Mouse (Mus musculus) neutrophil, adult 83 days (primary cell): Measurements from ENCODE around the gene Cd80. TPM values are rescaled to one million over a fixed set of nuclear protein-coding genes. Genes with fewer than 3 reads are reported as not detected.

Source experiments
- total RNA-seq, 2 experiments: library from RNA; stranded (reverse); gene quantifications; one replicate each; pipeline ENCODE4 v1.2.4; 2023

Cd80 gene
- 10 to 100 TPM; 12.3 to 25.8 TPM for total RNA-seq

DNA sequence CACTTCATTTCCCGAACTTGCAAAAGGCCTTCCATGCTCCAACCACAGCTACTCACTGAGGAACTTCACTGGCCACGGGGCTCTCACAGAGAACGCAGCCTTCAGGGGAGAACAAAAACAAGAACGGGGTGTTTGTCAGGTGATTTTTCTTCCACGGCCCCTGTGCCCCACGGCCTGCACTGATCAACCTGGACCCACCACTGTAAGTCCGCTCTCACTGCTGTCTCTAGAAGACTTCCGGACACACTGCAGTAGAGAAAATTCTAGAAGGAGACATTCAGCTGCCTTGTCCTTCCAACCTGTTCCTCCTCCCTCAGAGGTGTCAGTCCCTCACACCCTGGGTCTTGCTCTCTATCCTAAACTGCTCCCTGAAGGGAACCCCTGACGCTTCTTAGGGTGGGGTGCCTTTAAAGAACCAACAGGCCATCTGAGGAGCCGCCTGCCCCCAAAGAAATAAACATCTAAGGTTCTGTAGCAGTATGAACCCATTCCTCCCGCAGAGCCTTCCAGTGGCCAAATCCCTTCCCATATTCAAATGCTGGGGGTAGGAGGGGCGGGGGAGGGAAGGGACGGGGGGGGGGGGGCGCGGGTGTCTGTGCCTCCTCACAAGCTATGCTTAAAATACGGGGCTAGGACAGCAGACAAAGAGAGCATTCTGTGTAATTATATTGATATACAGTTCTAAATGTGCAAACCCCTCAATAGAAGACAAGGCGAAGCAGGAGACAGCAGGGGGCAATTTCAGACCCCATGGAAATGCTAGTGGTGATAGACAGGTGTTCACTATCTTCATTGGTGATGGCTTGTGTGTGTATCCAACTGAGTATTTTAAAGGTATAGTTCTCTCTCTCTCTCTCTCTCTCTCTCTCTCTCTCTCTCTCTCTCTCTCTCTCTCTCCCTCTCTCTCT is at the start of gene Cd80:
Cd80 (plus strand) TSS at position 51 of the 908 bp plus-strand sequence.

DNA sequence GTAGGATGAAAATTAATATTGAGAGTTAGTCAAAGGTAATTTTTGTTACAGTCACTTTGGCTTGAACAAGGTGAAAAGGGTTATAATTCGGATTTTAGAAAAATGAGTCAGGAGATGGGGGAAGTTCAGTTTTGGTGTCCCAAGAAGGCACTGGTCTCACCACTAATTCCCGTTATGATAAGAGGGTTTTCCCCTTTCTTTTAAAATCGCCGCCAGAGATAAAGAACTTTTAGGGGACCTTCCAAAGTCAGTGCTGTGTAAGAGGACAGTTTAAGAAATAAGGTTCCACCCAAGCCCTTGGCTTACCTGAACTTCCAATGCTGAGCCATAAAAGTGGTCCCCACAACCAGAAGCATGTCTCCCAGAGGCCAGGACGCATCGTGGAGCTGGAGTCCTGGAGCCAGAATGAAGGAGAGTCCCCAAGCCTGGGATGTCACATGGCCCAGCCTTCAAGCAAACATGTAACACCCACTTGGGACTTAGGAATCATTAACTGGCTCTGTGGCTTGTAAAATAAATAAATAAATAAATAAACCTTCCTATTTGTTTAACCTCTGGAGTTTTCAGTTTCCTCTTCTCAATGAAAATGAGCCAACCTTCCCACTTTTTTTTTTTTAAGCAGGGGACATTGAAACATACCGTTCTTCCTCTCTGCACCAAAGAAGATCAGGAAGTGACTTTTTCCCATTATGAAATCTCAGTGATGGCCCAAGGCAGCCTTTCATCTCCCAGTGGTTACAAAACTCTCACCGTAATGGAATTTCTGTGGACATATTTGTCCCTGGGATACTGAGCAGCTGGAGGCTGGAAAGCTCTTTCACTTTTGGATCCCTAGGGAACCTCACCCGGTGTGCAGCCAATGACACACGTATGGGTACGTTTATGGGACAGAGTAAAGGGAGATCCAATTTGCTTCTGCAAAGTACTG is 22.6 kb upstream of the Cd80 start, which contains the start of gene Pla1a:
Pla1a (minus strand) TSS at position 648 of the 928 bp plus-strand sequence.

DNA sequence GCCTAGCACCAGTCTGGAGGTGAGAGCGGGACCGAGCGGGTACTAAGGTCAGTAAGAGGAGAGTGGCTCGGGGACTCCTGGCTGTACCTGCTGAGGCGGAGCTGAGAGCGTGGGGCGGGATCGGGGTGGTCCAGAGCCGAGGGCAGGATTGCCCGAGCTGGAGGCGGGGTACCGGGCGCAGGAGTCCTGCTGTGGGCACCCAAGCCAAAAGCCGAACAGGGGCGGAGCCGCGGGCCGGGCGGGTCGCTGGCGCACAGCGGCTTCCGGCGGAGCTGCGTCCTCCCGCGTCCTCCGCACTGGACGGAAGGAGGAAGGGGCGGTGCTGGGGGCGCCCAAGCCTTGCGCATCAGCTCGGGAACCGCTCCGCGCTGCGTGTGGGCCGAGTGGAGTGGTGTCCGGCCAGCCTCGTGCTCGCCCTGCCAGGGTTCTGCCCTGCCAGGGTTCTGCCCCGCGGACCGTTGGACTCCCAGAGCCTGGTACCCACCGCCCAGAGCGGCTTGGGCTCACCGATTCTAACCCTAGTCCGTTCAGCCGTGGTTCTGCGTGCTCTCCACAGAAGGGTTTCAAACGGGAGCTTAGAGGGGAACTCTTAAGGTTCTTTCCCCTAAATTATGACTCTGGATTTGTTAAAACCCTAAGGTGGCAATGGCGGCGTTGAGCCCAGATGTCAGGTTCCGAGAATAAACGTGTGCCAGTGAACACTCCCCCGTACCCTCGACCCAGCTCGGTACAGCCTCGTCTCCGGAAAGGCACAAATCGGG is 2.7 kb upstream of the Cd80 start, which contains the start of gene Adprh:
Adprh (minus strand) TSS at position 262 of the 761 bp plus-strand sequence.

DNA sequence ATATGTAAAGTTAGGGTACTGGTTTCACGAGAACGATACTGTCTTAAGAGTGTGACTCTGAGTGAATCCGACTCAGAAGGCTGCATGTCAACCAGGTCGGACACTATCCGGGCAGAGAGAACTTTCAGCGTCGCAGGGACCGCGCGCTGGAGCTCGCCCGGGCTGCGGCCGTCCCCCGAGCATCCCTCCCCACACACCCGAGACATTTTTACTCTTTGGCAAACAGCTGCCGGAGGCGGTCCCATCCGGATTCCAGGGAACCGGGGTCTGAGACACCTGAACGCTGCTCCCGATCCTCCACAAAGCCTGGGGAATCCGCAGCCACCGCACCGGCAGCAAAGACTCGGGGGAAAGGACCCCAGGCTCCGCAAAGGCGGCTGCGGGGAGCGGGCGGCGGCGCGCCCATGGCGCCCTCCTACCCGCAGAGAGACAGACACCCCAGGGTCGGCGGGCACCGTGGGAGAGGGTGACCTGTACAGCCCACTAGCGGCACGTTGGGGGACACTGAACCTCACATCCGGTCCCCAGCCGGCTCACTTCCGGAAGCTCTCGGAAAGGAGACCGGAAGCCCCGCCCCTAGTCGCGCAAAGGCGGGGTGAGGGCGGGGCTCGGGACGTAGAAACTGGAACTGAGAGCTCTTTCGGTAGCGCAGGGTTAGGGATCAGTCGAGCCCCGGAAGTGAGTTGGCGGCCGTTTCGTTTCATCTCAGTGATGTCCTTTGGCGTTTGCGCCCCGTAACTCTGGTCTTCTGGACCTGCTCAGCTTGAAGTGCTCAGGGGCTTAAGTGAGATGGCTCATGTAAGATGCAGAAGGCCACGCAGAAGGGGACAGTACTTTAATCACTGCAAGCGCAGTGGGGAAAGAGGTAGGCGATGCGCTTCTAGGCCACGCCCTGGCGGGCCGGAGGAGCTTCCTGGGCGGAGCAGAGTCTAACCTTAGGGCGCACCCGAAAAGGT is 67.0 kb downstream of the Cd80 start, which contains the start of gene Timmdc1:
Timmdc1 (minus strand) TSS at position 535 of the 956 bp plus-strand sequence.

Other genes with a start within 250 kb of the Cd80 start
- not detected for gene Nr1i2, start 160.7 kb upstream of the Cd80 start, total RNA-seq
- gene Maats1, start 113.4 kb upstream of the Cd80 start, total RNA-seq = not detected
- 10 to 100 TPM; 80.4 to 80.6 TPM for gene Cox17, start 108.6 kb upstream of the Cd80 start, total RNA-seq
- not detected for gene Gm21987, start 108.5 kb upstream of the Cd80 start, total RNA-seq
- 1 to 10 TPM; 4.3 to 4.5 TPM for gene Popdc2, start 93.4 kb upstream of the Cd80 start, total RNA-seq
- under 1 TPM; 0.20 to 0.22 TPM for gene Pla1a, start 22.4 kb upstream of the Cd80 start, total RNA-seq
- 10 to 100 TPM; 41.1 to 42.7 TPM for gene Adprh, start 2.9 kb upstream of the Cd80 start, total RNA-seq
- 10 to 100 TPM; 11.8 to 13.2 TPM for gene Timmdc1, start 67.1 kb downstream of the Cd80 start, total RNA-seq
- 10 to 100 TPM in 1 of 2 experiments, 1 to 10 TPM in 1; 9.2 to 12.1 TPM for gene Poglut1, start 94.7 kb downstream of the Cd80 start, total RNA-seq
- 10 to 100 TPM; 37.1 to 44.1 TPM for gene Tmem39a, start 103.1 kb downstream of the Cd80 start, total RNA-seq